8 mouse cellular contexts compared by ENCODE assay signal in the genomic region with DNA sequence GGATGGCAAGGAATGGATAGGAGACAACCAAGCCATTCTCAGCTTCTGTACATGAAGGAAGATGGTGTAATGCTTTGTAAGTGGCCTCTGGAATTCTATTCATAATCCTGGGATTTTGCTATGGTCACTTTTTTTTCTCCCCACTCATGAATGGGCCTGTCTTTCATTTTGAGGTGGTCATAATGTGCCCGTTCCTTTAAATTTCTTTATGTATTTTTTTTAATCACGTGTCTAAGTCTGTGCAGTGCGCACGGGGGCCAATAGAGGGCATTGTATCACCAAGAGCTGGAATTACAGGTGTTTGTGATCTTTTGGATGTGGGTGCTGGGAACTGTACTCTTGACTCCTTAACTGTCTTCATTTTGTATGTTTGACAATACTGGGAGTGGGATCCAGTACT. TPM values are rescaled to one million over a fixed set of nuclear protein-coding genes. Genes with fewer than 3 reads are reported as not detected.
DNase-seq lines count a peak whose midpoint lies in the region; ATAC-seq lines count a peak whose summit lies in the region.

No protein-coding gene starts in this region.

- H3K4me2 ChIP-seq in forebrain, embryonic 14.5 days (ENCODE audit: low read length): peak overlapping the region; percentile 76
- peak overlapping the region; percentile 87 for H3K4me2 ChIP-seq in intestine, embryonic 15.5 days (replicated peaks)
- H3K4me2 ChIP-seq in liver, embryonic 11.5 days: peak overlapping the region; percentile 79

- WGBS in forebrain, embryonic 14.5 days: 6% methylated on average over 4 of the region's 4 CpGs
- 14% methylated on average over 4 of the region's 4 CpGs for WGBS in intestine, embryonic 15.5 days
- 6% methylated on average over 4 of the region's 4 CpGs for WGBS in liver, embryonic 11.5 days

- no peaks in the 10 kb centered on the region for H3K27me3 ChIP-seq in forebrain, embryonic 14.5 days (replicated peaks; ENCODE audit: control insufficient read depth, insufficient read depth, low read length)
- H3K27me3 ChIP-seq in intestine, embryonic 15.5 days (replicated peaks): no peaks in the 10 kb centered on the region
- H3K27me3 ChIP-seq in liver, embryonic 11.5 days (replicated peaks; ENCODE audit: control insufficient read depth, insufficient read depth, low read length): no peaks in the 10 kb centered on the region

- peak overlapping the region; percentile 63 for H3K9ac ChIP-seq in forebrain, embryonic 14.5 days (ENCODE audit: low read length)
- H3K9ac ChIP-seq in intestine, embryonic 15.5 days: peak overlapping the region; percentile 56
- peak overlapping the region; percentile 83 for H3K9ac ChIP-seq in liver, embryonic 11.5 days (ENCODE audit: low read depth, low read length)

- H3K4me1 ChIP-seq in forebrain, embryonic 14.5 days (ENCODE audit: control insufficient read depth, insufficient read depth, low read length): no peaks in the 10 kb centered on the region
- H3K4me1 ChIP-seq in intestine, embryonic 15.5 days (replicated peaks): peaks cover 10% of the 10 kb centered on the region
- peaks cover 31% of the 10 kb centered on the region for H3K4me1 ChIP-seq in liver, embryonic 11.5 days (replicated peaks; ENCODE audit: control insufficient read depth, insufficient read depth, low read length)

- peak overlapping the region; percentile 35 for H3K27ac ChIP-seq in forebrain, embryonic 14.5 days (ENCODE audit: low read depth, low read length)
- H3K27ac ChIP-seq in intestine, embryonic 15.5 days: peak overlapping the region; percentile 84
- peak overlapping the region; percentile 79 for H3K27ac ChIP-seq in liver, embryonic 11.5 days (ENCODE audit: low read depth, low read length)

- H3K36me3 ChIP-seq in forebrain, embryonic 14.5 days (ENCODE audit: control insufficient read depth, insufficient read depth, low read length): peaks cover 13% of the 10 kb centered on the region
- peaks cover 9% of the 10 kb centered on the region for H3K36me3 ChIP-seq in intestine, embryonic 15.5 days
- H3K36me3 ChIP-seq in liver, embryonic 11.5 days (ENCODE audit: control insufficient read depth, insufficient read depth, low read length): peaks cover 20% of the 10 kb centered on the region

- peak; percentile 83 for DNase-seq in 416B (ENCODE audit: low read depth)
- DNase-seq in CD8-positive naive resting alpha-beta T cell, adult 2 months (ENCODE audit: low read depth in 2 of 2, low spot score in 2 of 2): peak; percentile 44 to 74
- DNase-seq in c-Kit-positive CD71-positive TER-119-negative erythroid progenitor cells, embryonic 14.5 days (ENCODE audit: low read depth): peak; percentile 75
- peak; percentile 24 for DNase-seq in forebrain, embryonic 14.5 days (ENCODE audit: low spot score)
- no peak for DNase-seq in liver, embryonic 11.5 days (ENCODE audit: low spot score)
- peak; percentile 80 for DNase-seq in naive thymus-derived CD4-positive, alpha-beta T cell, adult 2 months (ENCODE audit: low read depth)
- DNase-seq in thymus, postnatal 36 days: peak; percentile 65 to 68

- ATAC-seq in forebrain, embryonic 14.5 days: no peak
- ATAC-seq in intestine, embryonic 15.5 days: no peak
- ATAC-seq in liver, embryonic 11.5 days (replicated peaks; ENCODE audit: low FRiP score): no peak

- H3K9me3 ChIP-seq in forebrain, embryonic 14.5 days (replicated peaks; ENCODE audit: control insufficient read depth, low read length): no peaks in the 10 kb centered on the region
- H3K9me3 ChIP-seq in intestine, embryonic 15.5 days: no peaks in the 10 kb centered on the region
- H3K9me3 ChIP-seq in liver, embryonic 11.5 days (ENCODE audit: control insufficient read depth, low read length): no peaks in the 10 kb centered on the region

- H3K4me3 ChIP-seq in forebrain, embryonic 14.5 days (ENCODE audit: low read depth, low read length): peak overlapping the region; percentile 65
- H3K4me3 ChIP-seq in intestine, embryonic 15.5 days (replicated peaks): peak overlapping the region; percentile 66
- H3K4me3 ChIP-seq in liver, embryonic 11.5 days (ENCODE audit: low read depth, low read length): peak overlapping the region; percentile 87

RNA-seq across cellular contexts. Expression of gene Chek2, which starts 0.7 kb away (rescaled TPM):
- 10.2 and 13.9 TPM in 2 replicates for polyA plus RNA-seq in forebrain, embryonic 14.5 days (2014; fragmentation: Nextera tagmentation; extraction: Ambion mirVana)
- polyA plus RNA-seq in intestine, embryonic 15.5 days (2015; fragmentation: Nextera tagmentation; extraction: Ambion mirVana): 35.7 and 36.4 TPM in 2 replicates
- polyA plus RNA-seq in liver, embryonic 11.5 days (2014; fragmentation: Nextera tagmentation; extraction: Ambion mirVana): 62.6 and 68.2 TPM in 2 replicates

RNA-seq across cellular contexts. Expression of gene Hscb, which starts 0.9 kb away (rescaled TPM):
- polyA plus RNA-seq in forebrain, embryonic 14.5 days (2014; fragmentation: Nextera tagmentation; extraction: Ambion mirVana): 9.1 and 11.0 TPM in 2 replicates
- polyA plus RNA-seq in intestine, embryonic 15.5 days (2015; fragmentation: Nextera tagmentation; extraction: Ambion mirVana): 36.7 and 36.9 TPM in 2 replicates
- 38.0 and 44.1 TPM in 2 replicates for polyA plus RNA-seq in liver, embryonic 11.5 days (2014; fragmentation: Nextera tagmentation; extraction: Ambion mirVana)

RNA-seq across cellular contexts. Expression of gene Ulk1, which starts 30.6 kb away (rescaled TPM):
- polyA plus RNA-seq in forebrain, embryonic 14.5 days (2014; fragmentation: Nextera tagmentation; extraction: Ambion mirVana): 44.9 and 59.8 TPM in 2 replicates
- polyA plus RNA-seq in intestine, embryonic 15.5 days (2015; fragmentation: Nextera tagmentation; extraction: Ambion mirVana): 10.3 and 12.4 TPM in 2 replicates
- 13.8 and 15.7 TPM in 2 replicates for polyA plus RNA-seq in liver, embryonic 11.5 days (2014; fragmentation: Nextera tagmentation; extraction: Ambion mirVana)

RNA-seq across cellular contexts. Expression of gene Ttc28, which starts 39.1 kb away (rescaled TPM):
- 29.0 and 37.9 TPM in 2 replicates for polyA plus RNA-seq in forebrain, embryonic 14.5 days (2014; fragmentation: Nextera tagmentation; extraction: Ambion mirVana)
- polyA plus RNA-seq in intestine, embryonic 15.5 days (2015; fragmentation: Nextera tagmentation; extraction: Ambion mirVana): 6.9 and 8.0 TPM in 2 replicates
- polyA plus RNA-seq in liver, embryonic 11.5 days (2014; fragmentation: Nextera tagmentation; extraction: Ambion mirVana): 5.5 and 5.7 TPM in 2 replicates
